Mouse (Mus musculus): ENCODE data around the gene Gpcpd1. TPM values are rescaled to one million over a fixed set of nuclear protein-coding genes. Genes with fewer than 3 reads are reported as not detected.

The Gpcpd1 gene
- polyA plus RNA-seq (2021) = 12.6 TPM

DNA sequence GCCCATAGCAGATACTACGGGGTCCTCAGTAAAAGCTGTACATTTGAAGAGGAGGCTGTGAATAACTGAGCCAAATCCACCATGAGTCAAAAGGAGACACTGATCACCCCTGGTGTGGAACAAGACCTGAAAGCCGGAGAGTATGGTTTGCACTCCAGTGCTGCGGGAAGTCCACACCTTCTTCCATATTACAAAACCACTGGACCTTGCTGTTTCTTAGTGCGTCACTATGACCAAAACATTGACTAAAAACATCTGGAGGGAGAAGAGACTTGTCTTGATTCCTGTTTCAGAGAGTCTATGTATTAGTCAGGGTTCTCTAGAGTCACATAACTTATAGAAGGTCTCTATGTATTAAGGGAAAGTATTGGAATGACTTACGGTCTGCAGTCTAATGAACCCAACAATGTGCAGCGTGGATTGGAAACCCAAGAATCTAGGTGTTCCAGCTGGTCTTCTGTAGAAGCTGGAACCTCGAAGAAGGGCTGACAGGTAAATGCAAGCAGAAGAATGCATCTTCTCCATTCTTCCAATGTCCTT is at the start of gene Gpcpd1:
TSS of gene Gpcpd1 (minus strand) at position 490 of the 540 bp plus-strand sequence.
- no peaks in the 10 kb centered on the region for H3K27me3 ChIP-seq
- CTCF ChIA-PET = no interaction called here
- POLR2A ChIA-PET = no interaction called here
- DNase-seq (ENCODE audit: low read depth, low spot score) = no peak
- no peak for ATAC-seq
- in situ Hi-C loops (cut with MboI; ENCODE audit: low pct_unique_long_range_greater_than_20kb) = no loop called here
- no peak for TF ChIP-seq CTCF (IDR thresholded peaks at IDR 0.05)

DNA sequence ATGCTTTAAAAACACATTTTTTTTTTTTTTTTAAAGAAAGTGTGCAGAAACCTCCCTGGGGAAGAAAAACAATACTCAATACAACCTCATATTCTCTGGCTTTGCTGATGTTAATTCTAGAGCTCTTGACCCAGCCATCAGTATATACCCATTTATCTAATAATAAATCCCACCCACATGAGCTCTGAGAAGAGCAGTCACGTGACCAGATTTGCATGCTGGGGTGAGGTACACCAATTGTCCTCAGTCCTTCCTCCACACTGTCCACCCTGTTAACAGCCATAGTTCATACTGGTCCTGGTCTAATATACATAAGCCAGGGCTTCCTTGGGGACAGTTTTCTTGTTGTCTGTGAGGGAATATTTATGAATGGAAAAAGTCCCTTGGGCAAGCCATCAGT is 49.0 kb upstream of the Gpcpd1 start:
- no peaks in the 10 kb centered on the region for H3K27me3 ChIP-seq
- no peak for TF ChIP-seq CTCF (IDR thresholded peaks at IDR 0.05)
- ChIA-PET POLR2A (no interaction called here), CTCF (no interaction called here)
- in situ Hi-C loops (cut with MboI; ENCODE audit: low pct_unique_long_range_greater_than_20kb) = no loop called here
- no peak for DNase-seq (ENCODE audit: low read depth, low spot score)
- ATAC-seq = no peak

DNA sequence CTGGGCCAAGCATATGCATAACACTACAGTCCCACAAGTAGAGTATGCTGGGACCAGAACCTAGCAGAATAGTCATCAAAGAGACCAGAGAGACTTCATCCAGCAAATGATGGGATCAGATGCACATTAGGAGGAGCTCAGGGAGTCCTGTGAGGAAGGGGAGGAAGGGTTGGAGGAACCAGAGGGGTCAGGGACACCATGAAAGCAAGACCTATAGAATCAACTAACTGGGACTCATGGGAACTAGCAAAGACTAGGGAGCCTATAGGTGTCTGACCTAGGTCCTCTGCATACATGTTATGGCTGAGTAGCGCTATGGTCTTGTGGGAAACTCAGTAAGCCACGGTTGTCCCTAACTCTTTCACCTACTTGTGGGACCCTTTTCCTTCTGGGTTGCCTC is 41.1 kb upstream of the Gpcpd1 start:
- POLR2A ChIA-PET = no interaction called here
- in situ Hi-C loops (cut with MboI; ENCODE audit: low pct_unique_long_range_greater_than_20kb) = no loop called here

DNA sequence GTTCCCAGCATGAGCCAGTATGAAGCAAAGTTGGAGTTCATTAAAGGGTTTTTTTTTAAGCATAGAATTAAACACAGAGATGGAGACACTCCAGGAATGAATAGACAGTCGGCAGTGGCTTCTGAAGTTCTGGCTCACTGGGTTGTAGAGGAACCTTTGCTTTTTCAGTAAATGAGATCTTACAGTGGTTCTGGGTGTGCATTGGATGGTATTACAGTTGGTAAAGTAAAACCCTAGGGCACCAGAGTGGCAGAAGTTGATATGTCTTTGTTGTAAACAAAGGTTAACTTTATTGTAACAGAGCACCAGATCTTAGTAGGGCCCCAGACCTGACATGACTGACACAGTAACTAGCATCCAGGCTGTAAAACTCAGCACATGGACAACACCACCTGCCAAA is 35.6 kb upstream of the Gpcpd1 start:
- CTCF ChIA-PET = no interaction called here
- no peak for TF ChIP-seq CTCF (IDR thresholded peaks at IDR 0.05)
- no peak for ATAC-seq
- POLR2A ChIA-PET = interaction anchor here (1.0 kb wide), 1 partner anchor 23 kb away, joined by 3 read pairs; no protein-coding TSS in a partner anchor
- in situ Hi-C loops (cut with MboI; ENCODE audit: low pct_unique_long_range_greater_than_20kb) = no loop called here
- H3K27me3 ChIP-seq = no peaks in the 10 kb centered on the region
- no peak for DNase-seq (ENCODE audit: low read depth, low spot score)

More for the DNA sequence above, 41.1 kb upstream of the Gpcpd1 start:
- no peaks in the 10 kb centered on the region for H3K27me3 ChIP-seq
- no peak for TF ChIP-seq CTCF (IDR thresholded peaks at IDR 0.05)
- CTCF ChIA-PET = no interaction called here
- no peak for DNase-seq (ENCODE audit: low read depth, low spot score)
- ATAC-seq = no peak

DNA sequence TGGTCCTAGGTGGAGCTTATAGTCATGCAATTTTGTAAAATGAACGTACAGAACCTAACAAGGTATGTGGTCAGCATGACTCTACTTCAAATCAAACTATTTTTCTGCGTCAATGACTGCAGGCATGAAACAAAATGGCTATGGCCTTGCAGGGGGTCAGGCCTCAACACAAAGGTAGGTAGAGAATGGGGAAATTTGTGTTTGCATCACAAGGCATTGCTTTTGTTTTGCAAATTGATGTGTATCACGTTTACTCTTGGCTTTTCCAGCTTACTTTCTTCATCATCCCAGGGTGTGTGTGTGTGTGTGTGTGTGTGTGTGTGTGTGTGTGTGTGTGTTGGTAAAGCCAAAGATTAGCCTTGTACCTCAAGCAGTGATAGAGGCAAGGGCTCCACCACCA is 30.2 kb upstream of the Gpcpd1 start:
- H3K27me3 ChIP-seq = no peaks in the 10 kb centered on the region
- TF ChIP-seq CTCF (IDR thresholded peaks at IDR 0.05) = no peak
- in situ Hi-C loops (cut with MboI; ENCODE audit: low pct_unique_long_range_greater_than_20kb) = no loop called here
- ChIA-PET CTCF (interaction anchor here (0.9 kb wide), 1 partner anchor 9 kb away, joined by 3 read pairs; no protein-coding TSS in a partner anchor), POLR2A (no interaction called here)
- DNase-seq (ENCODE audit: low read depth, low spot score) (no peak), ATAC-seq (no peak)

DNA sequence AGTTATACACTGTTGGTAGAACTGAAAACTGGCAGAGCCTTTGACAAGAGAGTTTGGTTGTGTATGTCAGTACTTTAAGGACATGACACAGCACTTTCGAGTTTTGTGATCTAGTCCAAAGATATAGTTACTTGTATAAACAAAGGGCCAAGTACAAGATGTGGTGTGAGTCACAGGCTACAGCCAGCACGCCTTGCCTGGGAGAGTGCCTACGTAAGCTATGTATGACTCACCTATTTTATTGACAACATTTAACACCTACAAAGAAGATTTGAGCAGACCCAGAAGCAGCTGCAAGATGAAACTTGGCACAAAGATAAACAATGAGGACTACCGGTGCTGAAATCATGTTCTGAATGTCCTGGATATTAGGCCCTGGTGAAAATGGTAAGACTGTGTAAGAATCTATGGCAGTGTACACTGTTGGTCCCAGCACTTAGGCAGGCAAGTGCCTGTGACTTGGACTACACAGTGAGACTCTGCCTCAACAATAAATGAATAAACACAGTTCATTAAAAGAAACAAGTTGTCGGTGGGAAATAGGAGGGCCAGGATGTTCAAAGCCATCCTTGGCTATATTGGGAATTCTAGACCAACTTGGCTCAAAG is 26.2 kb upstream of the Gpcpd1 start:
- no peak for TF ChIP-seq CTCF (IDR thresholded peaks at IDR 0.05)
- ATAC-seq (peak; percentile 95), DNase-seq (ENCODE audit: low read depth, low spot score) (peak; percentile 39)
- in situ Hi-C loops (cut with MboI; ENCODE audit: low pct_unique_long_range_greater_than_20kb) = no loop called here
- POLR2A ChIA-PET = no interaction called here
- H3K27me3 ChIP-seq = no peaks in the 10 kb centered on the region
- CTCF ChIA-PET = no interaction called here

DNA sequence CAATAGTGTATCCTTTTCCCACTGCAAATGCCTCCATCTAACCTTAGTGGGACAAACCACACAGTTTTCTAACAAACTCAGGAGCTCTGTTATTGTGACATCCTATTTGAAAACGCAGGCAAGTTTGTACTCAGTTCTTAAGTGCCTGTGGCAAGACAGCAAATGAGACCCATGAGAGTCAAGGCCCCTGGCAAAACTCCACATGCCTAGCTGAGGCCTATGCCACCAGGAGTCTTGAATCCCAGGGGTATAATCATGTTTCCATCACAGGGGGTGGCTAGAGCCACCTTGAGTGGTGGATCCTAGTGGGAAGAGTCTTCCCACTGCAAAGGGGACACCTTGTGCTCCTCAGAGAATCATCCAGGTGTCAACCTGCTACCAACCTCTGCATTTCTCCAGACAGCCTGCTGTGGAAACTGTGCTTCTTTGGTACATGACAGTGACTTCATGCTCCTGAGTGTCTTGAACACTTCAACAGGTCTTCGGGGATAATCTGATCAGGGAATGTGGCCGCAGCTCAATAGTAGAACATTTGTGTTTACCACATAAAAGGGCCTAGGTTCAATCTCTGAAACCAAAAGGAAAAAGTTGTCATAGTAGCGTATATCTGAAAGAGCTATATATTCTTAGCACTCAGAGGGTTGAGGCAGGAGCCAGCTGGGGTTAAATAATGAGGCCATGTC is 24.2 kb upstream of the Gpcpd1 start:
- ATAC-seq (no peak), DNase-seq (ENCODE audit: low read depth, low spot score) (no peak)
- in situ Hi-C loops (cut with MboI; ENCODE audit: low pct_unique_long_range_greater_than_20kb) = no loop called here

DNA sequence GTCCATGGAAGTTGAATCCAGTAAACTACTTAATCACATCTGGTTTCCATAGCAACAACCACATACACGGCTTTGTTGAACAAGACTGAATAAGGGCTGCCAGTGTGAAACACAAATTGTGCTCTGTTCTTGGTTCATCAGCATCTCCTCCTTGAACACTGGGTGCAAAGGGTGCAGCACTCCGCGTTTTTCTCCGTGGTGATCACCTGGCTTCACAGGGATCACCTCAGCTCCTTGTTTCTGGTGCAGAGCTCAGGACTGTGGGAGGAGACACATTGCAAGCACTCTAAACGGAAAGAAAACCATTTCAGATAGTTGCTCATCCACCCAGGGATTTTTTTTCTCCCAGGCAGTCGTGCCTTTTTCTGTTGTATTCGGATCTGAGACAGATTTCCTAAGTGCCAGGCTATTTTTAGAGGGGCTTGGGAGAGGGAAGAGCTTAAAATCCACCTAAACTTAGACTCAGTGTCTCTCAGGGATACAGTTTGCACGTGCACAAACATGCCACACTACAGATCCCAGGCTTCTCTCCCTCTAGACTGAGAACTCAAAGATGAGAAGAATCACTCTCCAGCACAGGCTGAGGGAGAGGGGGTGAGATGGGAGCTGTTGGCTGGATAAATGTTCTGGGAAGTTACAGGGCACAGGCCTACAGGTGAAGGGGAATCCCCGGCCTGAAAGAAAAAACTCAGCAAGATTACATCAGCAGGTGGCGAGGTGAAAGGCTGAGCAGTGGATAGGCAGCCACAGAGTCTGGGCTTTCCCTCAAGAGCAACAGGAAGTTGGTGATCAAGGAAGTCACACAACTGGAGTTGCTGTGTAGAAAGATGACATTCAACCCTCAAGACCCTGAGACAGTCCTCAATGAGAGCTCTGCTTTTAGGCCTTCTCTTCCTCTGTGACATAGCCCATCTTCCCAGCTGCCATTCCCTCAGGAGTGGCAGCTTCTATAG is 19.9 kb upstream of the Gpcpd1 start:
- DNase-seq (ENCODE audit: low read depth, low spot score) (no peak), ATAC-seq (peak; percentile 53)
- POLR2A ChIA-PET = no interaction called here
- no peaks in the 10 kb centered on the region for H3K27me3 ChIP-seq
- no peak for TF ChIP-seq CTCF (IDR thresholded peaks at IDR 0.05)
- in situ Hi-C loops (cut with MboI; ENCODE audit: low pct_unique_long_range_greater_than_20kb) = no loop called here
- CTCF ChIA-PET = no interaction called here

More for the DNA sequence above, 24.2 kb upstream of the Gpcpd1 start:
- ChIA-PET CTCF (interaction anchor here (0.8 to 1.3 kb wide), 2 partner anchors 10 to 19 kb away, joined by 3 read pairs; no protein-coding TSS in a partner anchor), POLR2A (no interaction called here)
- TF ChIP-seq CTCF (IDR thresholded peaks at IDR 0.05) = no peak
- H3K27me3 ChIP-seq = no peaks in the 10 kb centered on the region

DNA sequence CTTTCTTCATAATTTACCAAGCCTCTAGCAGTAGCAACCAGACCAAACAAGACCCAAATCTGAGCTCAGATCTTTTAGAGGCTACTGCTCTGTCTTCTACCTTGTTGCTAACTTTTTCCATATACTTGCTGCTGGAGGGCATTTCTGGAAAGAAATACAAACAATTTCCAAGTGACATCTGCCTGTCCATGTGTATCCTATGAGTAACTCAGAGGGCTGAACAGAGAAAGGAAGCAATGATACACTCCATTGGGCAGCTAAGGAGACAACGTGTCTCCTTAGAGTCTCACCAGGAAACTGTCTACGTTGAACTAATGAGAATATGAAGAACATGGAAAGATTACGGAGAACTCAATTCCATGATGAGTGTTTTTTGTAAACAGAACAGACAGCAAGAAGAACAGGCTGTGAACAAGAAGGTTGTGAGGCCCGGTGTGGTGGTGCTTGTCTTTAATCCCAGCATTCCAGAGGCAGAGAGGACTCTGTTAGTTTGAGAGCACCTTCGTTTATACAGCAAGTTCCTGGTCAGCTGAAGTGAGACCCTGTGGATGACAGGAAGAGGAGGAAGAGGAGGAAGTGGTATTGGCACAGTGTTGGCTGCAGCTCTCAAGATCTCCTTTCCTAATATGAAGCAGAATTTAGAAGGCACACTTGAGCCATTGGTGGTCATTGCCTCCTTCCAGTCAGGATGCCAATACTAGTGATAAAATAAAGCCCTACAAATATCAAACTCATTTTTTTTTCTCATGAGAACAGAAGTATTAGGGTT is 18.4 kb upstream of the Gpcpd1 start:
- DNase-seq (ENCODE audit: low read depth, low spot score) (peak; percentile 46), ATAC-seq (peak; percentile 60)
- no peak for TF ChIP-seq CTCF (IDR thresholded peaks at IDR 0.05)
- in situ Hi-C loops (cut with MboI; ENCODE audit: low pct_unique_long_range_greater_than_20kb) = no loop called here
- ChIA-PET CTCF (no interaction called here), POLR2A (no interaction called here)
- no peaks in the 10 kb centered on the region for H3K27me3 ChIP-seq

DNA sequence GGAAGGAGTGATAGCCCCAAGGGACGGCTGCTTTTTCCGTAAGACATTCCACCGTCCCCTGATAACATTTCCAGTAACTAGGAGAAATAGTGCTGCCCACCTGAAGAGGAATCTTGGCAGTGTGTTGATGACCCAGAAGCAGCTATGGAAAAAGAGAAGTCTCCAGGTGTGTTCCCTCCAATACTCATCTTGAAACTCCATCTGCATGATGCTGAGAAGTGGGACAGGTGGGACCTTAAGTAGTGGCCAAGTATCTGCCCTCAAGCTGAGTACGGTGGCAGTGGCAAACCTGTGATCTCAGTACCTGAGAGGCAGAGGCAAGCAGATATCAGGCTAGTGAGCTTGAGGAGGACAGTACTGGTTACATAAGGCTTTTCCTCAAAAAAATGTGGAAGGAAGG is 17.4 kb upstream of the Gpcpd1 start:
- DNase-seq (ENCODE audit: low read depth, low spot score) = no peak
- CTCF ChIA-PET = no interaction called here
- POLR2A ChIA-PET = no interaction called here
- in situ Hi-C loops (cut with MboI; ENCODE audit: low pct_unique_long_range_greater_than_20kb) = no loop called here
- no peaks in the 10 kb centered on the region for H3K27me3 ChIP-seq
- no peak for ATAC-seq
- no peak for TF ChIP-seq CTCF (IDR thresholded peaks at IDR 0.05)
